Mouse (Mus musculus): ENCODE measurements around the gene Vps51. TPM values are rescaled to one million over a fixed set of nuclear protein-coding genes. Genes with fewer than 3 reads are reported as not detected.

The Vps51 gene
- polyA plus RNA-seq, 1 experiment: 85.1 TPM

GRCm38 (mm10) chr19:6023059-6023458, 54.0 kb downstream of the Vps51 start:
- Histone ChIP-seq H3K4me3 (replicated peaks; ENCODE audit: control insufficient read depth, low read depth, low read length) (no peak overlapping the region), H3K27ac (ENCODE audit: control insufficient read depth, insufficient read depth, low read depth, low read length, poor library complexity) (no peak overlapping the region), H3K4me1 (ENCODE audit: control insufficient read depth, insufficient read depth, low read length) (peaks cover 3% of the 10 kb centered on the region; the same call in 1 of the 2 replicates)
- WGBS: 83% methylated on average over 8 of the region's 8 CpGs
- TF ChIP-seq CTCF (IDR thresholded peaks at IDR 0.05; ENCODE audit: control insufficient read depth, insufficient read depth, low read length) (no peak), POLR2A (IDR thresholded peaks at IDR 0.05; ENCODE audit: borderline replicate concordance, control insufficient read depth, low read depth, low read length) (no peak)

- Histone ChIP-seq H3K4me3 (replicated peaks; ENCODE audit: control insufficient read depth, low read depth, low read length) (no peak overlapping the region), H3K4me1 (ENCODE audit: control insufficient read depth, insufficient read depth, low read length) (peaks cover 4% of the 10 kb centered on the region; the same call in 1 of the 2 replicates), H3K27ac (ENCODE audit: control insufficient read depth, insufficient read depth, low read depth, low read length, poor library complexity) (no peak overlapping the region)
- 45% methylated on average over 3 of the region's 3 CpGs for WGBS
- TF ChIP-seq CTCF (IDR thresholded peaks at IDR 0.05; ENCODE audit: control insufficient read depth, insufficient read depth, low read length): 0 out of 2 replicates have a peak, but pooled peaks have one; percentile 8
- TF ChIP-seq POLR2A (IDR thresholded peaks at IDR 0.05; ENCODE audit: borderline replicate concordance, control insufficient read depth, low read depth, low read length): no peak
Observed at GRCm38 (mm10) chr19:6020276-6020675, 56.8 kb downstream of the Vps51 start.

DNA sequence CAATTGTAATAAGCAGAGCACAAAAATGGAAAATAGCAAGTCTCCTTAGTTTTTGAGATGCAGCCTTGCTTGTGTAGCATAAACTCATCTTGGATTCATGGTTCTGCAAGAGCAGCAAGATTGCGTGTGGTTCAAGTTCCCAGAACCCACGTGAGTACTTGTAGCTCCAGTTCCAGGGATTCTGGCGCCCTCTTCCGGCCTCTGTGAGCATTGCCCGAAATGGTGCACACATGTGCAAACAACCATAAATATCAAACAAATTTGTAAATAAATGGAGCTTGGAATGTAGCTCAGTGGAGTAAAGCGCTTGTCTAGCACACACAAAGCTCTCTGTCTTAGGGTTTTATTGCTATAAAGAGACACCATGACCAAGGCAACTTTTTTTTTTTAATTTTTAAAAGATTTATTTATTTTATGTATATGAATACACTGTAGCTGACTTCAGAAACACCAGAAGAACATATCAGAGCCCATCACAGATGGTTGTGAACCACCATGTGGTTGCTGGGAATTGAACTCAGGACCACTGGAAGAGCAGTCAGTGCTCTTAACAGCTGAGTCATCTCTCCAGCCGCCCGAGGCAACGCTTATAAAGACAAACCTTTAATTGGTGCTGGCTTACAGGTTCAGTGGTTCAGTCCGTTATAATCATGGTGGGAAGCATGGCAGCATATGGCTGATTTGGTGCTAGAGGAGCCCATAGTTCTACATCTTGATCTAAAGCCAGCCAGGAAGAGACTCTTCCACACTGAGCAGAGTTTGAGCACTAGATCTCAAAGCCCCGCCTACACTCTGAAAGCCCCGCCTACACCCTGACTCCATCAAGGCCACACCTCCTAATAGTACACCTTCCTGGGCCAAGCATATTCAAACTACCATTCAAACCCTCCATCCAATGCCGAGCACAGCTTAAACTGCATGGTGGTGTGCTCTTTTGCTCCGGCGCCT, 58.6 kb downstream of the Vps51 start:
- peak; percentile 96 for TF ChIP-seq CTCF (IDR thresholded peaks at IDR 0.05; ENCODE audit: control insufficient read depth, insufficient read depth, low read length)
- TF ChIP-seq POLR2A (IDR thresholded peaks at IDR 0.05; ENCODE audit: borderline replicate concordance, control insufficient read depth, low read depth, low read length): no peak
- peaks cover 4% of the 10 kb centered on the region; the same call in 1 of the 2 replicates for H3K4me1 ChIP-seq (ENCODE audit: control insufficient read depth, insufficient read depth, low read length)
- WGBS: 19% methylated on average over 15 of the region's 15 CpGs
- H3K27ac ChIP-seq (ENCODE audit: control insufficient read depth, insufficient read depth, low read depth, low read length, poor library complexity): no peak overlapping the region
- H3K4me3 ChIP-seq (replicated peaks; ENCODE audit: control insufficient read depth, low read depth, low read length): no peak overlapping the region

Other genes with a start within 250 kb of the Vps51 start
- gene Frmd8, start 202.0 kb downstream of the Vps51 start, polyA plus RNA-seq (2011; ENCODE audit: insufficient read depth, insufficient read length, low replicate concordance, missing spikeins): 14.3 and 18.1 TPM in 2 replicates
- 11.6 and 24.6 TPM in 2 replicates for gene Slc25a45, start 199.4 kb downstream of the Vps51 start, polyA plus RNA-seq (2011; ENCODE audit: insufficient read depth, insufficient read length, low replicate concordance, missing spikeins)
- 4.4 and 6.4 TPM in 2 replicates for gene Tigd3, start 183.1 kb downstream of the Vps51 start, polyA plus RNA-seq (2011; ENCODE audit: insufficient read depth, insufficient read length, low replicate concordance, missing spikeins)
- gene Dpf2, start 164.2 kb downstream of the Vps51 start, polyA plus RNA-seq (2011; ENCODE audit: insufficient read depth, insufficient read length, low replicate concordance, missing spikeins): 31.1 and 60.8 TPM in 2 replicates
- 2.3 and 5.3 TPM in 2 replicates for gene Cdc42ep2, start 152.4 kb downstream of the Vps51 start, polyA plus RNA-seq (2011; ENCODE audit: insufficient read depth, insufficient read length, low replicate concordance, missing spikeins)
- 41.9 and 79.8 TPM in 2 replicates for gene Pola2, start 113.0 kb downstream of the Vps51 start, polyA plus RNA-seq (2011; ENCODE audit: insufficient read depth, insufficient read length, low replicate concordance, missing spikeins)
- gene Slc22a20, start 91.1 kb downstream of the Vps51 start, polyA plus RNA-seq (2011; ENCODE audit: insufficient read depth, insufficient read length, low replicate concordance, missing spikeins): 0.80 TPM in 1 of 2 replicates, not detected in the other
- 59.9 and 139 TPM in 2 replicates for gene Capn1, start 61.3 kb downstream of the Vps51 start, polyA plus RNA-seq (2011; ENCODE audit: insufficient read depth, insufficient read length, low replicate concordance, missing spikeins)
- gene Syvn1, start 30.7 kb downstream of the Vps51 start, polyA plus RNA-seq (2011; ENCODE audit: insufficient read depth, insufficient read length, low replicate concordance, missing spikeins): 30.5 and 58.5 TPM in 2 replicates
- gene Mrpl49, start 19.4 kb downstream of the Vps51 start, polyA plus RNA-seq (2011; ENCODE audit: insufficient read depth, insufficient read length, low replicate concordance, missing spikeins): 29.9 and 52.5 TPM in 2 replicates
- gene Fau, start 19.4 kb downstream of the Vps51 start, polyA plus RNA-seq (2011; ENCODE audit: insufficient read depth, insufficient read length, low replicate concordance, missing spikeins): 2,232 and 4,155 TPM in 2 replicates
- gene Znhit2, start 16.0 kb downstream of the Vps51 start, polyA plus RNA-seq (2011; ENCODE audit: insufficient read depth, insufficient read length, low replicate concordance, missing spikeins): 8.4 and 14.3 TPM in 2 replicates
- 5.9 and 12.3 TPM in 2 replicates for gene Tm7sf2, start 8.9 kb downstream of the Vps51 start, polyA plus RNA-seq (2011; ENCODE audit: insufficient read depth, insufficient read length, low replicate concordance, missing spikeins)
- gene Tmem262, start 2.8 kb upstream of the Vps51 start, polyA plus RNA-seq (2011; ENCODE audit: insufficient read depth, insufficient read length, low replicate concordance, missing spikeins): not detected in 2 replicates
- not detected in 2 replicates for gene Gm28374, start 5.0 kb upstream of the Vps51 start, polyA plus RNA-seq (2011; ENCODE audit: insufficient read depth, insufficient read length, low replicate concordance, missing spikeins)
- 12.2 and 22.8 TPM in 2 replicates for gene Zfpl1, start 7.7 kb upstream of the Vps51 start, polyA plus RNA-seq (2011; ENCODE audit: insufficient read depth, insufficient read length, low replicate concordance, missing spikeins)
- 28.8 and 31.0 TPM in 2 replicates for gene Cdca5, start 7.8 kb upstream of the Vps51 start, polyA plus RNA-seq (2011; ENCODE audit: insufficient read depth, insufficient read length, low replicate concordance, missing spikeins)
- 6.6 and 6.9 TPM in 2 replicates for gene AC131692.1, start 17.2 kb upstream of the Vps51 start, polyA plus RNA-seq (2011; ENCODE audit: insufficient read depth, insufficient read length, low replicate concordance, missing spikeins)
- gene Naaladl1, start 28.6 kb upstream of the Vps51 start, polyA plus RNA-seq (2011; ENCODE audit: insufficient read depth, insufficient read length, low replicate concordance, missing spikeins): 5.2 and 5.3 TPM in 2 replicates
- gene Sac3d1, start 41.4 kb upstream of the Vps51 start, polyA plus RNA-seq (2011; ENCODE audit: insufficient read depth, insufficient read length, low replicate concordance, missing spikeins): 2.5 and 6.0 TPM in 2 replicates
- 33.2 and 38.4 TPM in 2 replicates for gene Snx15, start 51.1 kb upstream of the Vps51 start, polyA plus RNA-seq (2011; ENCODE audit: insufficient read depth, insufficient read length, low replicate concordance, missing spikeins)
- 0.93 TPM in 1 of 2 replicates, not detected in the other for gene Batf2, start 63.8 kb upstream of the Vps51 start, polyA plus RNA-seq (2011; ENCODE audit: insufficient read depth, insufficient read length, low replicate concordance, missing spikeins)
- 19.6 and 20.5 TPM in 2 replicates for gene Arl2, start 64.3 kb upstream of the Vps51 start, polyA plus RNA-seq (2011; ENCODE audit: insufficient read depth, insufficient read length, low replicate concordance, missing spikeins)
- not detected in 2 replicates for gene Majin, start 107.2 kb upstream of the Vps51 start, polyA plus RNA-seq (2011; ENCODE audit: insufficient read depth, insufficient read length, low replicate concordance, missing spikeins)
- gene Gpha2, start 149.1 kb upstream of the Vps51 start, polyA plus RNA-seq (2011; ENCODE audit: insufficient read depth, insufficient read length, low replicate concordance, missing spikeins): not detected in 2 replicates
- gene Ppp2r5b, start 158.6 kb upstream of the Vps51 start, polyA plus RNA-seq (2011; ENCODE audit: insufficient read depth, insufficient read length, low replicate concordance, missing spikeins): 21.0 and 43.9 TPM in 2 replicates
- gene Atg2a, start 164.4 kb upstream of the Vps51 start, polyA plus RNA-seq (2011; ENCODE audit: insufficient read depth, insufficient read length, low replicate concordance, missing spikeins): 17.0 and 36.4 TPM in 2 replicates
- 40.0 and 63.1 TPM in 2 replicates for gene Ehd1, start 199.5 kb upstream of the Vps51 start, polyA plus RNA-seq (2011; ENCODE audit: insufficient read depth, insufficient read length, low replicate concordance, missing spikeins)
- 7.2 and 13.6 TPM in 2 replicates for gene Cdc42bpg, start 229.2 kb upstream of the Vps51 start, polyA plus RNA-seq (2011; ENCODE audit: insufficient read depth, insufficient read length, low replicate concordance, missing spikeins)